Mouse (Mus musculus) embryonic stem cell, embryonic (primary cell): ENCODE measurements around the gene Pmfbp1.

ENCODE experiments used
- CTCF ChIA-PET, 4 experiments: fragments of 300-600 bp in 2 of 4; fragments of 350-600 bp in 2 of 4; sonication (Branson Sonifier 250); formaldehyde crosslinking; loops; one replicate each; lab custom pipeline; 2022; ENCODE audit warnings: inconsistent platforms in 2 of 4; lab: Charles Lee
- POLR2A ChIA-PET, 4 experiments: fragments of 300-600 bp in 2 of 4; fragments of 350-600 bp in 2 of 4; sonication (Branson Sonifier 250); formaldehyde crosslinking; loops; one replicate each; lab custom pipeline; 2022; ENCODE audit warnings: antibody characterized with exemption in 4 of 4, inconsistent platforms in 1 of 4; lab: Charles Lee

Gene Pmfbp1

DNA sequence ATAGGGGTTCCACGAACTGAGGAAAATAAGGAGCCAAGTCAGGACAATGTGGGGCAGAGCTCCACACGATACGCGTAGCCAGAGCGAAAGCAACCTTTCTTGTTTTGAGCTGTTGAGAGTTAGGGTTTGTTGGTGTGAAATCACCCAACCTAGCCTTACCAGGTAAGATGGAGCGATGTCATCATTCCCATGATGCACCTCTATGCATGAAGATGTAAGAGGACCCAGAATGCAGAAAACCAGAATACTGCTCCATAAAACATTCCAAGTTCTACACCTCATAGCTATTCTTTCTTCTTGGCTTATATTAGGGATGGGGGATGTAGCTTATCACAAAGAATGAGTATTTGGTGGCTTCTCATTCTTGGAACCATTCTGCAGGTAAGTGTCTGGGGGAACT is at the start of gene Pmfbp1:
Gene Pmfbp1, plus strand, starts transcription at position 301 of the 400 bp plus-strand sequence.
- ChIA-PET POLR2A (interaction anchor here in 1 of 4 experiments (0.8 to 1.2 kb wide), 2 partner anchors 13 to 385 kb away, joined by 3 to 4 read pairs; no protein-coding TSS in a partner anchor), CTCF (interaction anchor here in 2 of 4 experiments (0.6 to 0.9 kb wide), 3 partner anchors 26 to 42 kb away, joined by 3 to 6 read pairs (median 3); no protein-coding TSS in a partner anchor)

DNA sequence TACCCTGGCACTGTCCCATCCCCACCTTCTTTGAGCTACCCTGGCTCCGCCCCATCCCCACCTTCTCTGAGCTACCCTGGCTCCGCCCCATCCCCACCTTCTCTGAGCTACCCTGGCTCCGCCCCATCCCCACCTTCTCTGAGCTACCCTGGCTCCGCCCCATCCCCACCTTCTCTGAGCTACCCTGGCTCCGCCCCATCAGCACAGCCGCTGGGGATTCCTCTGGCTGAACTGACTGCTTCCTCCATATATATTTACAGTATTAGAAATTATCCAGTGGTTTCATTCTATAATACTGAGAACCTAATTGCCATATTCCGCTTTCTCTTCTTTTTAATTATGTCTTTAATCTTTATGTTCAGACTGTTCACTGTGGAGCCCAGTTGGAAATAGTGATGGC is 46.9 kb upstream of the Pmfbp1 start:
- ChIA-PET CTCF (interaction anchor here in 2 of 4 experiments (0.6 to 1.2 kb wide), 3 partner anchors 12 to 33 kb away, joined by 6 to 8 read pairs (median 7); no protein-coding TSS in a partner anchor), POLR2A (interaction anchor here in 3 of 4 experiments (0.6 to 2.0 kb wide), 12 partner anchors 8 to 985 kb away, joined by 3 to 7 read pairs (median 4); no protein-coding TSS in a partner anchor)

- ChIA-PET POLR2A (no interaction called here), CTCF (interaction anchor here in 1 of 4 experiments (0.5 to 0.6 kb wide), 2 partner anchors 85 to 113 kb away, joined by 3 to 7 read pairs; no protein-coding TSS in a partner anchor)
Measured at GRCm38 (mm10) chr8:109451000-109451399, 42.8 kb upstream of the Pmfbp1 start.

DNA sequence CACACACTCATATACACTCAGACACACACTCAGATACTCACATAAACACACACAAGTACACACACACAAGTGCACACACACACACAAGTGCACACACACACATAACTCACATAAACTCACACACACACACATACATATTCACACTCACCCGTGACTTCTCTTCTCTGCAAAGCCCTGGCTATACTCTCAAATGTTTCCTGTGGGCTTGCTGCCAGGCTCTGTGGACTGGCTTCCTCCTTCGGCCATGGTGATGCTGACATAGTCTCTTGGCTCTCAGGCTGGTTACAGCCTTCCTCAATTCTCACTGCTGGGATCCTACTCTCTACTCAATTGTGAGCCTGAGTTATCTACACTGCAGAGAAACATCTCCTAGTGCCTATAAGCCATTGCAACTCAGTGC is 38.7 kb upstream of the Pmfbp1 start:
- POLR2A ChIA-PET = interaction anchor here in 1 of 4 experiments (1.0 to 1.6 kb wide), 2 partner anchors 8 to 9 kb away, joined by 3 to 4 read pairs; no protein-coding TSS in a partner anchor
- CTCF ChIA-PET = interaction anchor here in 1 of 4 experiments (0.6 kb wide), 1 partner anchor 575 kb away, joined by 3 read pairs; no protein-coding TSS in a partner anchor

DNA sequence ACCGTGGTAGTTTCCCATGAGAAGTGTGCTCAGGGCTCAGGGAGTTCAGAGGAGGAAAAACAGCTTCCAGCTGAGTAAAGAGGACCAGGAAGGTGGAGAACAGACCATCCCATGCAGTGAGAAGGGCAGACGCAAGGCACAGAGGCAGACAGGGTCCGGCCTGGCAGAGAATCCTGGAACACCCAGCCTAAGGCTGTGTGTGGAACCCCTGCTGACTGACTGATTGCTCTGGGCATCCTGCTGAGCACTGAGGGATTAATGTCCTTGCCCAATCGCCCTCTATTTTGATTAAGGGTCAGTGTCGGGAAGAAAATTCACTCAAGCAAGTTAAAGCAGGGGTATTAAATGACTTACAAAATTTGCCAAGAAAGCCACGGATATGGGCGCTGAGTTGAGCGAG is 36.4 kb upstream of the Pmfbp1 start:
- CTCF ChIA-PET = interaction anchor here in 2 of 4 experiments (0.5 to 0.7 kb wide), 2 partner anchors 10 to 1064 kb away, joined by 3 to 5 read pairs; no protein-coding TSS in a partner anchor

GRCm38 (mm10) chr8:109458580-109458979 is 35.2 kb upstream of the Pmfbp1 start:
- POLR2A ChIA-PET = interaction anchor here (0.5 to 2.2 kb wide), 6 partner anchors 11 to 1661 kb away, joined by 3 to 7 read pairs (median 4); no protein-coding TSS in a partner anchor
- CTCF ChIA-PET = interaction anchor here in 2 of 4 experiments (0.7 to 1.3 kb wide), 4 partner anchors 9 to 519 kb away, joined by 3 to 4 read pairs (median 4); no protein-coding TSS in a partner anchor

More for the DNA sequence above, 36.4 kb upstream of the Pmfbp1 start:
- POLR2A ChIA-PET = interaction anchor here in 1 of 4 experiments (0.8 to 2.2 kb wide), 4 partner anchors 11 to 151 kb away, joined by 3 to 7 read pairs (median 3); no protein-coding TSS in a partner anchor

DNA sequence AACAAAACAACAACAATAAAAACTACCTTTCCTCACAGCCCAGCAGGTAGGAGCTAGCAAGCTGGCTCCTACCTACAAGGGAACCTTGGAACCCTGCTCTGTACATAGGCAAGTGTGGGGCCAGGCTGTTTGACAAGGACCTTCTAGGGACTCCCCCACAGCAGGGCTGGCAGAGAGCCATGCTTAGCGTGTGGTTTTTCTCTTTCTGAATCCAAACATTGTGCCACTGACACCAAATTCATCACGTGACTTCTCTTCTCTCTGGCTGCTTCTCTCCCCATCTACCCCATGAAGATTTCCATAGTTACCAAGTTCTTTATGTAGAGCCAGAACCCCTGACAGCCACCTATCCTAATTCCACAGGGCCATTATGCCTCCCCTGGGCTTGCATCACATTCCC is 30.8 kb upstream of the Pmfbp1 start:
- POLR2A ChIA-PET = interaction anchor here in 2 of 4 experiments (0.5 to 1.7 kb wide), 7 partner anchors 16 to 1837 kb away, joined by 3 to 8 read pairs (median 4); no protein-coding TSS in a partner anchor
- CTCF ChIA-PET = interaction anchor here in 3 of 4 experiments (0.6 to 0.8 kb wide), 5 partner anchors 15 to 181 kb away, joined by 3 to 5 read pairs (median 4); partner anchors contain the start of gene Pmfbp1 (in 1 of the 3)

GRCm38 (mm10) chr8:109463677-109464313 is 30.0 kb upstream of the Pmfbp1 start:
- CTCF ChIA-PET = interaction anchor here in 3 of 4 experiments (0.6 to 1.6 kb wide), 6 partner anchors 30 to 1565 kb away, joined by 3 to 10 read pairs (median 4); partner anchors contain the start of gene Pmfbp1 (in 1 of the 3)

DNA sequence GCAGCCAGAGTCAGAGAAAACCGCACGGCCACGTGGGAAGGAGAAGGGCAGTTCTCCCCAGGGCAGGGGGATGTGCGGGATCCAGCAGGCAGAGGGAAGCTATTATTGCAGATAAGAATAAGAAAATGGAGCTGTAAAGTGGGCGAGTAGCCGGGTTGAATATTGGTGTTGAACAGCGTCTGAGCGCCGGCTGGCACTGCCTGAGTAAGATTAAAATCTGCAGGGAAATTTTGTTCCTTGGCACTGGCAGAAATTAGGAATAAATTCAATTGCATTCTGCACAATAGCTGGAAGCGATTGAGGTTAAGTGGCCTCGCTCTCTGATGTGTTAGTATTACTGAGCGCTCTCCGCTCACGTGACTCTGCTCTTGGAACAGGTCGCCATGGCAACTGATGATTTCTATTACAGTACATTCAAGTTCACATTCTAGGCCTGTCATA is 29.4 kb upstream of the Pmfbp1 start:
- ChIA-PET POLR2A (interaction anchor here in 3 of 4 experiments (0.6 to 1.7 kb wide), 8 partner anchors 9 to 708 kb away, joined by 3 to 8 read pairs (median 3); no protein-coding TSS in a partner anchor), CTCF (interaction anchor here in 2 of 4 experiments (0.6 to 1.6 kb wide), 6 partner anchors 30 to 1566 kb away, joined by 3 to 10 read pairs (median 5); no protein-coding TSS in a partner anchor)

More at GRCm38 (mm10) chr8:109463677-109464313, 30.0 kb upstream of the Pmfbp1 start:
- POLR2A ChIA-PET = interaction anchor here (0.5 to 1.7 kb wide), 14 partner anchors 8 to 1838 kb away, joined by 3 to 8 read pairs (median 4); no protein-coding TSS in a partner anchor

- ChIA-PET POLR2A (interaction anchor here in 3 of 4 experiments (0.6 to 1.6 kb wide), 4 partner anchors 10 to 51 kb away, joined by 3 to 4 read pairs (median 3); no protein-coding TSS in a partner anchor), CTCF (interaction anchor here in 2 of 4 experiments (0.6 to 1.6 kb wide), 4 partner anchors 31 to 643 kb away, joined by 3 to 10 read pairs (median 6); no protein-coding TSS in a partner anchor)
Measured at GRCm38 (mm10) chr8:109465056-109465455, 28.8 kb upstream of the Pmfbp1 start.

DNA sequence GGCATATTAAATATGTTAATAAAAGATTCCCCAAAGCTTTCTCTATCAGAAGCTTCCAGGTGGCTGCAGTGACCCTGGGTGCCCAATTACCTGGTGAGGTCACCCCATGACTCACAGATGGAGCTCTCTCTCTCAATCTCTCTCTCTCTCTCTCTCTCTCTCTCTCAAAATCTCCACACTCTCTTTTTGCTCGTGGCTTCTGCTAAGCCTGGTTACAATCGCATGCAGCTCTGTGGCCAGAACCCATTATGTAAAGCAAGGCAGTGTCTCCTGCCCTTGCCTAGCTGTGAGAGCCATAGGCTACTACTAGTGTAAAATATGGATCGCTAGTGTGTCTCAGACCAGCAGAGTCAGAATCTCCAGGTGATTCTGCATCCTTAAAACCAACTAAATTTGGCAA is 28.1 kb upstream of the Pmfbp1 start:
- ChIA-PET POLR2A (interaction anchor here in 3 of 4 experiments (0.6 to 1.6 kb wide), 3 partner anchors 27 to 1868 kb away, joined by 3 to 4 read pairs (median 4); no protein-coding TSS in a partner anchor), CTCF (no interaction called here)

- CTCF ChIA-PET = interaction anchor here (0.5 to 1.3 kb wide), 22 partner anchors 9 to 1891 kb away, joined by 3 to 6 read pairs (median 3); partner anchors contain the start of gene Pmfbp1 (in 1 of the 4)
- POLR2A ChIA-PET = interaction anchor here (0.6 to 1.7 kb wide), 5 partner anchors 13 to 1444 kb away, joined by 3 to 4 read pairs (median 3); no protein-coding TSS in a partner anchor
Measured at GRCm38 (mm10) chr8:109467516-109467915, 26.3 kb upstream of the Pmfbp1 start.

DNA sequence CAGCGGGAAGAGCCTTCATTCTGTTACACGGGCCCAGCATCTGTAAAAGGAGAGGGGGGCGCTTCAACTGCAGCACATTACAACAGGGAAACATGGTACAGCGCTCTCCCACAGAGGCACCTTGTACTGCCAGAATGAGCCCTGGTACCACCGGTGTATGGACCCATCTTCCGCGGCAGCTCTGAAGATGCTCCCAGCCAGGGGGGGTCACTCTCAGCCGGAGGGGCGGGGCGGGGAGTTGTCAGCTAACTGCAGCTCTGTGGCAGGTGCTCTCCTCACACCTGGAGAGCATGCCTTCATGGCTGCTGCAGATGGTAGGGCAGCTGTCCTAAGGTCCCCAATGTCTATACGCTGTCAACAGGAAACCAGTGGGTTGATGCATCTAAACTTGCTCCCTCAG is 25.7 kb upstream of the Pmfbp1 start:
- POLR2A ChIA-PET = interaction anchor here in 3 of 4 experiments (0.6 to 0.7 kb wide), 4 partner anchors 581 to 1444 kb away, joined by 3 to 4 read pairs (median 3); no protein-coding TSS in a partner anchor
- CTCF ChIA-PET = interaction anchor here (0.5 to 1.3 kb wide), 18 partner anchors 11 to 1804 kb away, joined by 3 to 6 read pairs (median 3); partner anchors contain the start of gene Pmfbp1 (in 1 of the 4)

DNA sequence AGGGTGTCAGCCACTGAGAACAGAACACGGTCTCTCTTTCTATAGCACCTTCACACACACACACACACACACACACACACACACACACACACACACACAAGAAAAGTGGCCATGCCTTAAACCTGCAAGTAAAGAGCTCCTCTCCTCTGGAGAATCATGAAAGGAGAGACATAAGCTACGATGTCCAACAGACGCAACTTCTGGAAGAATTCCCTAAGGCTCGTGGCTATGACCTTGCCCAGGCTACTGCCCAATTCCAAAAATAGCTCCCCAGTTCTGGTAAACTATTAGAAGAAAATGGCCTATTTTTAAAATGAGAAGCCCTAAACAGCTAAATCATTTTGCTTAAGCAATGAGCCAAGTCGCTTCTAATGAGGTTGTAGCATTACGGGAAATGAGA is 22.0 kb upstream of the Pmfbp1 start:
- POLR2A ChIA-PET = interaction anchor here in 1 of 4 experiments (0.6 kb wide), 1 partner anchor 1747 kb away, joined by 3 read pairs; no protein-coding TSS in a partner anchor
- CTCF ChIA-PET = interaction anchor here in 1 of 4 experiments (0.6 kb wide), 3 partner anchors 57 to 1900 kb away, joined by 3 read pairs; no protein-coding TSS in a partner anchor

DNA sequence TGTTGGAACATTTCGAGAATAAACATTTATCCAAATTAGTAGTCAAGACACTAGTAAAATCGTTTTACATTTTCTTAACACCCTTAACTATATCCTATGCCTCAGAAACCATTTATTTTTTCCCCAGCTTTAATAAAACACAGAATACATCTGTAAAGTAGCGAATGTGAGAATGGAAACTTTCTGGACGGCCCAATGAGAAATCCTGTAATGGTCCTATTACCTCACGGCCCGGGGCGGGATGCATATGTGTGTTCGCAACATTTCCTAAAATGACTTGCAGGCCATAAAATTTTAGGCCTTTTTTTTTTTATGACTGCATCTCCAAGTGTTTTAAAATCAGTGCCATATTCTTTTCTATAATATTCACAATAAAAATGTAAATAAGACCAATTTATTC is 21.4 kb upstream of the Pmfbp1 start:
- ChIA-PET CTCF (interaction anchor here in 2 of 4 experiments (0.6 to 0.8 kb wide), 4 partner anchors 57 to 1900 kb away, joined by 3 read pairs; no protein-coding TSS in a partner anchor), POLR2A (interaction anchor here in 1 of 4 experiments (0.6 kb wide), 1 partner anchor 1748 kb away, joined by 3 read pairs; no protein-coding TSS in a partner anchor)

DNA sequence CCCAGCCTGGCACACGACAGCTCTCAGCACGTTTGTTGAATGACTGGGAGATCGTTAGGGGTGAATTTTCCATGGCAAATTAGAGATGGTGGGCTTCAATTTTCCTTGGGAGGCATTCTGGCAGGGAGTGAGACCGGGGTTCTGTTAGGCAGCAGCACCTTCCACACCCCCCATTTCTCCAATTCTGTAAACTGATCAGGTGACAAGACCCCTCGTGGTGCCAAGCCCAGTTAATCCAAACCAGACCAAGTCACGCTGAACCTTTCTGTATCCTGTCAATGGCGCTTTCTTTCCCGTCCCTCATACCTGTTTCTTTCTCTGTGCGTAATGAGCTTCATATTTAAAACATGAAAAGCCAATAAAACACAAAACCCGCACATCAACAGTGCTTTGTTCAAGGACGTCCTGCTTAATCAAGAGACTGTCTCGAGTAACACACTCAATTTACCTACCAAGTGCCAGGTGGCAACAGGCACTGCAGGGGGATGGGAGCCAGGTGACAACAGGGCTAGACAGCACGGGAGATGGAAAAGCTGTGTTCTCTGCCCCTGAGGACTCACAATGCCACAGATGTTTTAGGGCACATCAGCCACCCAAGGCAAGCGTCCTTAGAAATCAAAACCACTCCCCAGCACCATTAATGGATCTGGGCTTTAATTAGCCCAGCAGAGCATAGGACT is 19.2 kb upstream of the Pmfbp1 start:
- ChIA-PET POLR2A (no interaction called here), CTCF (no interaction called here)

- POLR2A ChIA-PET = no interaction called here
- CTCF ChIA-PET = no interaction called here
Measured at GRCm38 (mm10) chr8:109475436-109475835, 18.4 kb upstream of the Pmfbp1 start.
